Mouse (Mus musculus) hindbrain, embryonic 16.5 days (tissue): ENCODE measurements around the gene Phactr1. TPM values are rescaled to one million over a fixed set of nuclear protein-coding genes. Genes with fewer than 3 reads are reported as not detected.

ENCODE experiments used
- ATAC-seq: fragments of 200-750 bp; cut with Nextera tagmentation; 2 replicates; pipeline ENCODE4 v1.8.0; 2017; ENCODE audit warnings: moderate TSS enrichment, moderate library complexity
- H3K27ac ChIP-seq: fragments of 300-500 bp; sonication (generic); 2 replicates; pipeline ENCODE4 v1.5.1; 2014; ENCODE audit warnings: low read depth, mild to moderate bottlenecking, control low read depth, low read length, moderate library complexity
- H3K27me3 ChIP-seq: fragments of 300-500 bp; sonication (generic); replicated peaks from 2 replicates; pipeline ENCODE4 v1.6.1; 2014; ENCODE audit warnings: low read length; ENCODE audit not compliant: control insufficient read depth, insufficient read depth
- H3K36me3 ChIP-seq: fragments of 300-500 bp; sonication (generic); 2 replicates; pipeline ENCODE4 v1.6.1; 2014; ENCODE audit warnings: mild to moderate bottlenecking, low read length, moderate library complexity, mixed read lengths; ENCODE audit not compliant: control insufficient read depth, insufficient read depth
- H3K4me1 ChIP-seq: fragments of 300-500 bp; sonication (generic); 2 replicates; pipeline ENCODE4 v1.6.1; 2014; ENCODE audit warnings: low read depth, low read length; ENCODE audit not compliant: control insufficient read depth, insufficient read depth
- H3K4me2 ChIP-seq: fragments of 300-500 bp; sonication (generic); 2 replicates; pipeline ENCODE4 v1.6.1; 2014; ENCODE audit warnings: mild to moderate bottlenecking, low read length, control low read depth, moderate library complexity
- H3K4me3 ChIP-seq: fragments of 300-500 bp; sonication (generic); 2 replicates; pipeline ENCODE4 v1.5.1; 2014; ENCODE audit warnings: mild to moderate bottlenecking, low read length, control low read depth, moderate library complexity
- H3K9ac ChIP-seq: fragments of 300-500 bp; sonication (generic); 2 replicates; pipeline ENCODE4 v1.6.1; 2014; ENCODE audit warnings: low read depth, mild to moderate bottlenecking, control low read depth, low read length, moderate library complexity
- H3K9me3 ChIP-seq: fragments of 300-500 bp; sonication (generic); 2 replicates; pipeline ENCODE4 v1.6.1; 2014; ENCODE audit warnings: mild to moderate bottlenecking, low read length, moderate library complexity; ENCODE audit not compliant: control insufficient read depth
- WGBS: fragments of 180-500 bp; shearing (Covaris S2); extraction: QIAGEN DNeasy Blood & Tissue Kit; methylation state at CpG from one replicate; pipeline ENCODE4 v1.1.7; 2014; 5-methylcytosine and 5-hydroxymethylcytosine counted together
- polyA plus RNA-seq: library from polyadenylated mRNA; unstranded; fragments of >200 nt; fragmentation: Nextera tagmentation; extraction: Ambion mirVana; gene quantifications from 2 replicates; pipeline ENCODE4 v1.2.1, GENCODE M21; 2015

The Phactr1 gene
- polyA plus RNA-seq, 1 experiment from 2014 or later: 49.9 TPM

DNA sequence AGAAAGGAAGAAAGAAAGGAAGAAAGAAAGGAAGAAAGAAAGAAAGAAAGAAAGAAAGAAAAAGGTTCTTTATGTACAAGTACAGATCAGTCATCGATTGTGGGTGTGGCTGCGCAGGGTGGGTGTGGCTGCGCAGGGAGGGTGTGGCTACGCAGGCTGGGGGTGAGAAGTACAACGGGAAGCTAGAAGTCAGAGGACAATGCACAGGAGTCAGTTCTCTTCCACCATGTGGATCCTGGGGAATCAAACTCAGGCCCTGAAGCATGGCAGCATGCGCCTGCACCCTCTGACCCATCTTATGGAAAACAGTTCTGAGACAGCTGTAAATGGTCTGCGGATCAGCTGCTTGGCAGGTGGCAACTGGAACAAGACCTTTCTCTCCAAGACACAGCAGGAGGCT lies 500.7 kb downstream of the Phactr1 start:
- ATAC-seq: no peak
- 66% methylated on average over 7 of the region's 7 CpGs for WGBS
- no peak overlapping the region for H3K9ac ChIP-seq

DNA sequence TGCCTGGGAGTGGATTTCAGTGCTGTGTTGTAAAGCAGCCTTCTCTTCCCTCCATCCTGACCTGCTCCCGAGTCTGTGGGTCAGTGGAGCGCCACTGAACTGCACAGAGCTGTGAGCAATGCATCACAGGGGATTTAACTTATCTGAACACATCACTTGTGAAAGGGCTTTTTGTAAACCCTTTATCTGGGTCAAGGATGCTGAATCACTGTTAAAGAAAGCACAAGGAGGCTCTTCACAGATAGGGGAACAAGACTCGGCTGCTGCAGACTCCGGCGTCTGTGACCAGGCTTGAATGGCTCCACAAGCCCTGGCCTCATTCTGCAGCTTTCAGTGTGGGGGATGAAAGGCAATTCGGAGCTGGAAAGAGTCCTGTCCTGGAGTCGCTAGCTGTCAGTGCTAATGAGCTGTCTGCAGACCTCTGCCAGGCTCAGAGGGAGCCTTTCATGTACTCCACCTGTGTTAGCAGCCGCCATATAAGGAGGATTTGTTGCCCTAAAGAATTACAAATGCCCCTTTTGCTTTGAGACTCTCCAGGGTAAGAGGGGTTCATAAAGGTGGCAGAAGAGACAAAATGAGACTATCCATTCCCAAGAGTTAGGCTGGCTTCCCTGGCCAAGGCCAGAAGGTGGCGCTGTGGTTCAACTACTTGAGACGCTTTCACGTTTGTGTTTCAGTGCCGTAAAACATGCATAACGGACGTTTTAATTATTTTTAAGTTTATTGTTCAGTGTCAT lies 502.2 kb downstream of the Phactr1 start:
- Histone ChIP-seq H3K4me2 (peak overlapping the region; percentile 60), H3K9me3 (no peaks in the 10 kb centered on the region), H3K4me1 (peaks cover 10% of the 10 kb centered on the region), H3K9ac (peak overlapping the region; percentile 31; the same call in 1 of the 2 replicates), H3K27ac (no peak overlapping the region), H3K36me3 (no peaks in the 10 kb centered on the region), H3K27me3 (no peaks in the 10 kb centered on the region), H3K4me3 (peak overlapping the region; percentile 34)
- ATAC-seq: peak; percentile 82
- WGBS: 19% methylated on average over 14 of the region's 14 CpGs

More for the DNA sequence above, 500.7 kb downstream of the Phactr1 start:
- no peaks in the 10 kb centered on the region for H3K27me3 ChIP-seq
- no peak overlapping the region for H3K4me2 ChIP-seq
- H3K4me1 ChIP-seq: peaks cover 10% of the 10 kb centered on the region
- H3K27ac ChIP-seq: no peak overlapping the region
- H3K9me3 ChIP-seq: no peaks in the 10 kb centered on the region
- no peaks in the 10 kb centered on the region for H3K36me3 ChIP-seq
- no peak overlapping the region for H3K4me3 ChIP-seq

DNA sequence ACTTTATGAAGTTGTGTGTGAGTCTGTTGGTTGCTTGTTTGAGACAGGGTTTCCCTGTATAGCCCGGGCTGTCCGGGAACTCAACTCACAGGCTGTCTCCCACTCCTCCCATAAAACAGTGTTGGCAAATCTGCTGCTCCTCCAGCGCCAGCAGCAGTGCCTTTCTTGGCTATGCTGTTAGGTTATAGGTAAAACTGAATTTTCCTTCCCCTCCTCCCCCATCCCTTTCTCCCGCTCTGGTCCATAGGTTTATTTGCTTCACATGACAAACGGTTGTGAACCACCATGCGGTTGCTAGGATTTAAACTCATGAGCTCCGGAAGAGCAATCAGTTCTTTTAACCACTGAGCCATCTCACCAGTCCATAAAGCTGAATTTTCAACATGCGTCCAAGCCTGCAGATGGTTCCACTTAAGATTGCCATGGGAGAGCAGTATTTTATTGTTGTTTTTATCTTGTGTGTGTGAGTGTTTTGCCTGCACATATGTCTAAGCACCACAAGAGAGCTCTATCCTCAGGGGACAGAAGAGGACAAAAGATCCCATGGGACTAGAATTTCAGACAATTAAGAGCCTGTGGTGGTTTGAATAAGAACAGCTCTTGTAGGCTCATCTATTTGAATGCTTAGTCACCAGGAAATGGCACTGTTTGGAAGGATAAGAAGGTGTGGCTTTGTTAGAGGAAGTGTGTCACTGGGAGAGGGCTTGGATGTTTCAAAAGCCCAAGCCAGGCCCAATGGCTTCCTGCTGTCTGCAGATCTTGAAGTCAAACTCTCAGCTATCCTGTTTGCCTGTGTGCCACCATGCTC lies 503.0 kb downstream of the Phactr1 start:
- H3K27ac ChIP-seq: no peak overlapping the region
- WGBS: 34% methylated on average over 8 of the region's 8 CpGs
- no peaks in the 10 kb centered on the region for H3K27me3 ChIP-seq
- no peaks in the 10 kb centered on the region for H3K36me3 ChIP-seq
- H3K4me1 ChIP-seq: peaks cover 10% of the 10 kb centered on the region
- H3K4me2 ChIP-seq: peak overlapping the region; percentile 60
- ATAC-seq: peak; percentile 79
- no peaks in the 10 kb centered on the region for H3K9me3 ChIP-seq
- H3K4me3 ChIP-seq: peak overlapping the region; percentile 34
- peak overlapping the region; percentile 30; the same call in 1 of the 2 replicates for H3K9ac ChIP-seq

DNA sequence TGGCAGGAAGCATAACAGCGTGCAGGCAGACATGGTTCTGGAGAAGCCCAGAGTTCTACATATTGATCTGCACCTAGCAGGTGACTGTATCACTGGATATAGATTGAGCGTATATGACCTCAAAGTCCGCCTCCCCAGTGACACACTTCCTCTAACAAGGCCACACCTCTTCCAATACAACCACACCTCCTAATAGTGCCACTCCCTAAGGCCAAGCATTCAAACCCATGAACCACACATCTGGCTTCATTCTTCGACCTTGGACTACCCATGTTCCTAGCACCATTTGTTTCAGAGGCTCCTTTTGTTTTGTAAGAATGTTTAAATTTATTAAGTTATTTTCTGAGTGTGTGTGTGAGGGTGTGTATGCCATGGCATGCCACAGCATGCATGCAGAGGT lies 507.3 kb downstream of the Phactr1 start:
- H3K4me3 ChIP-seq: no peak overlapping the region
- peaks cover 4% of the 10 kb centered on the region for H3K4me1 ChIP-seq
- no peak overlapping the region for H3K9ac ChIP-seq
- no peak overlapping the region for H3K4me2 ChIP-seq
- no peaks in the 10 kb centered on the region for H3K27me3 ChIP-seq
- H3K27ac ChIP-seq: no peak overlapping the region
- WGBS: 95% methylated on average over 4 of the region's 4 CpGs
- no peaks in the 10 kb centered on the region for H3K9me3 ChIP-seq
- ATAC-seq: no peak
- H3K36me3 ChIP-seq: no peaks in the 10 kb centered on the region
